Comparison of ENCODE assay signal across 8 mouse cellular contexts in genomic region chr7:116247377-116247729, GRCm38 (mm10).
DNase-seq lines count a peak whose midpoint lies in the region; ATAC-seq and TF ChIP-seq lines count a peak whose summit lies in the region.

No protein-coding gene starts in this region.

- no peaks in the 10 kb centered on the region for H3K9me3 ChIP-seq in kidney, embryonic 14.5 days (ENCODE audit: control insufficient read depth, low read length)
- H3K9me3 ChIP-seq in liver, embryonic 14.5 days (ENCODE audit: control insufficient read depth, low read length): no peaks in the 10 kb centered on the region
- H3K9me3 ChIP-seq in stomach, embryonic 14.5 days (ENCODE audit: control insufficient read depth, low read depth, low read length): no peaks in the 10 kb centered on the region

- H3K9ac ChIP-seq in kidney, embryonic 14.5 days (ENCODE audit: low read depth, low read length): no peak overlapping the region
- H3K9ac ChIP-seq in liver, embryonic 14.5 days (replicated peaks): no peak overlapping the region
- H3K9ac ChIP-seq in stomach, embryonic 14.5 days (replicated peaks; ENCODE audit: low read depth, low read length): no peak overlapping the region

- no peaks in the 10 kb centered on the region for H3K36me3 ChIP-seq in kidney, embryonic 14.5 days (ENCODE audit: control insufficient read depth, insufficient read depth, low read length)
- H3K36me3 ChIP-seq in liver, embryonic 14.5 days (replicated peaks; ENCODE audit: control insufficient read depth, insufficient read depth, low read depth): no peaks in the 10 kb centered on the region
- no peaks in the 10 kb centered on the region for H3K36me3 ChIP-seq in stomach, embryonic 14.5 days (ENCODE audit: control insufficient read depth, insufficient read depth, low read length)

- TF ChIP-seq EP300 in liver, embryonic 14.5 days (IDR thresholded peaks at IDR 0.05; ENCODE audit: low read depth): no peak

- no peak for TF ChIP-seq POLR2A in brain, embryonic 14.5 days (IDR thresholded peaks at IDR 0.05; ENCODE audit: borderline replicate concordance, extremely low read depth, insufficient read depth, insufficient read length, poor library complexity, severe bottlenecking)

- no peaks in the 10 kb centered on the region for H3K27me3 ChIP-seq in kidney, embryonic 14.5 days (ENCODE audit: control insufficient read depth, insufficient read depth, low read length)
- H3K27me3 ChIP-seq in liver, embryonic 14.5 days (ENCODE audit: control insufficient read depth, insufficient read depth, low read length): no peaks in the 10 kb centered on the region
- H3K27me3 ChIP-seq in stomach, embryonic 14.5 days (ENCODE audit: control insufficient read depth, insufficient read depth, low read length): no peaks in the 10 kb centered on the region

- ATAC-seq in kidney, embryonic 14.5 days (ENCODE audit: low FRiP score, low TSS enrichment): no peak
- ATAC-seq in granulocyte monocyte progenitor cell, adult 5-6 weeks (replicated peaks; ENCODE audit: poor library complexity, severe bottlenecking): 0 out of 2 replicates have a peak, but pooled peaks have one; percentile 36
- ATAC-seq in liver, embryonic 14.5 days (ENCODE audit: insufficient read depth): no peak
- no peak for ATAC-seq in stomach, embryonic 14.5 days (ENCODE audit: insufficient number of reproducible peaks, insufficient read depth, low FRiP score, low read depth)

- no peak for DNase-seq in kidney, adult 9 months
- DNase-seq in brain, embryonic 14.5 days (ENCODE audit: low read depth): no peak
- DNase-seq in liver, embryonic 14.5 days (ENCODE audit: low read depth in 3 of 3, low spot score in 3 of 3): no peak
- no peak for DNase-seq in layer of hippocampus, adult 9-10 months (ENCODE audit: low spot score)
- no peak for DNase-seq in ovary, postnatal 14 days (ENCODE audit: low spot score)

- H3K4me3 ChIP-seq in kidney, embryonic 14.5 days (ENCODE audit: low read length): no peak overlapping the region
- no peak overlapping the region for H3K4me3 ChIP-seq in liver, embryonic 14.5 days (ENCODE audit: insufficient read depth in 1 of 2, low read depth in 2 of 2, low read length in 2 of 2)
- no peak overlapping the region for H3K4me3 ChIP-seq in stomach, embryonic 14.5 days (ENCODE audit: low read depth, low read length)

- peak overlapping the region; percentile 8; the same call in 1 of the 2 replicates for H3K4me2 ChIP-seq in kidney, embryonic 14.5 days (replicated peaks; ENCODE audit: low read depth, low read length)
- no peak overlapping the region for H3K4me2 ChIP-seq in liver, embryonic 14.5 days (ENCODE audit: low read depth)
- 0 out of 2 replicates have a peak overlapping the region, but pooled peaks have one; percentile 3 for H3K4me2 ChIP-seq in stomach, embryonic 14.5 days (replicated peaks; ENCODE audit: low read depth, low read length)

- H3K27ac ChIP-seq in kidney, embryonic 14.5 days (ENCODE audit: low read depth, low read length): no peak overlapping the region
- H3K27ac ChIP-seq in liver, embryonic 14.5 days: no peak overlapping the region
- H3K27ac ChIP-seq in stomach, embryonic 14.5 days (ENCODE audit: low read length): no peak overlapping the region

- peaks cover 11% of the 10 kb centered on the region for H3K4me1 ChIP-seq in kidney, embryonic 14.5 days (ENCODE audit: control insufficient read depth, insufficient read depth, low read length)
- H3K4me1 ChIP-seq in liver, embryonic 14.5 days (replicated peaks; ENCODE audit: control insufficient read depth in 2 of 2, insufficient read depth in 2 of 2, low read length in 1 of 2): peaks cover 0 to 6% of the 10 kb centered on the region in 2 experiments; a peak in 1 of 4 replicates
- peaks cover 6% of the 10 kb centered on the region; the same call in 1 of the 2 replicates for H3K4me1 ChIP-seq in stomach, embryonic 14.5 days (ENCODE audit: control insufficient read depth, insufficient read depth, low read length)

- TF ChIP-seq CTCF in brain, embryonic 14.5 days (IDR thresholded peaks at IDR 0.05; ENCODE audit: borderline replicate concordance, extremely low read depth, insufficient read depth, insufficient read length): peak; percentile 43; the same call in 1 of the 2 replicates
- TF ChIP-seq CTCF in liver, embryonic 14.5 days (IDR thresholded peaks at IDR 0.05; ENCODE audit: low read depth): peak; percentile 24; the same call in 1 of the 2 replicates

- WGBS in kidney, embryonic 14.5 days: 6% methylated on average over 6 of the region's 7 CpGs
- WGBS in liver, embryonic 14.5 days (ENCODE audit: insufficient replicate concordance): 8% methylated on average over 5 of the region's 7 CpGs
- WGBS in stomach, embryonic 14.5 days: 15% methylated on average over 7 of the region's 7 CpGs
